Comparison of ENCODE assay signal across 30 mouse cellular contexts in genomic region chr9:20409319-20409718, GRCm38 (mm10).
"Had no signal": no experiment of that assay in that cellular context is flagged by ENCODE, and none has a peak within 500 bp of the region (broad histone marks: within the 10 kb centered on the region; RNA-seq: fewer than 3 reads in every experiment).

No protein-coding gene starts in this region.

- H3K4me3 ChIP-seq: limb, embryonic 10.5 days; limb, embryonic 12.5 days; limb, embryonic 13.5 days; limb, embryonic 15.5 days; liver, embryonic 12.5 days; liver, embryonic 13.5 days; liver, embryonic 15.5 days; lung, embryonic 15.5 days; megakaryocyte, embryonic 14.5 days; midbrain, embryonic 10.5 days; midbrain, embryonic 12.5 days; midbrain, embryonic 13.5 days; midbrain, embryonic 15.5 days; myocyte; neural tube, embryonic 12.5 days had no signal

- H3K9ac ChIP-seq: limb, embryonic 12.5 days; limb, embryonic 13.5 days; limb, embryonic 15.5 days; liver, embryonic 12.5 days; liver, embryonic 13.5 days; liver, embryonic 14.5 days; liver, embryonic 15.5 days; liver, postnatal 0 days; lung, embryonic 14.5 days; lung, embryonic 15.5 days; midbrain, embryonic 12.5 days; midbrain, embryonic 13.5 days; midbrain, embryonic 15.5 days; neural tube, embryonic 12.5 days had no signal

- H3K27me3 ChIP-seq: limb, embryonic 12.5 days; limb, embryonic 13.5 days; limb, embryonic 15.5 days; liver, embryonic 12.5 days; liver, embryonic 13.5 days; liver, embryonic 15.5 days; lung, embryonic 15.5 days; megakaryocyte, embryonic 14.5 days; midbrain, embryonic 12.5 days; midbrain, embryonic 13.5 days; midbrain, embryonic 15.5 days; neural tube, embryonic 12.5 days had no signal

- ATAC-seq: liver, embryonic 12.5 days; liver, postnatal 0 days; lung, postnatal 0 days; midbrain, embryonic 13.5 days; midbrain, embryonic 15.5 days; midbrain, embryonic 16.5 days had no signal

- DNase-seq: left cerebral cortex, postnatal 4 days; liver; liver, embryonic 13.5 days; liver, postnatal 0 days; lung, adult 18-20 months; lung, adult 2 months; lung, embryonic 14.5 days; lung, postnatal 10 days; lung, postnatal 14 days; lung, postnatal 36 days; lung, postnatal 4 days; midbrain, embryonic 14.5 days had no signal

- H3K9me3 ChIP-seq: limb, embryonic 10.5 days; limb, embryonic 12.5 days; limb, embryonic 15.5 days; liver, embryonic 12.5 days; liver, embryonic 13.5 days; liver, embryonic 15.5 days; lung, embryonic 15.5 days; megakaryocyte, embryonic 14.5 days; midbrain, embryonic 12.5 days; midbrain, embryonic 13.5 days; midbrain, embryonic 15.5 days had no signal

- H3K36me3 ChIP-seq: limb, embryonic 10.5 days; limb, embryonic 12.5 days; limb, embryonic 13.5 days; limb, embryonic 15.5 days; liver, embryonic 12.5 days; liver, embryonic 13.5 days; liver, embryonic 15.5 days; lung, embryonic 15.5 days; midbrain, embryonic 10.5 days; midbrain, embryonic 12.5 days; midbrain, embryonic 13.5 days; midbrain, embryonic 15.5 days; neural tube, embryonic 12.5 days had no signal

- H3K27ac ChIP-seq: limb, embryonic 10.5 days; limb, embryonic 12.5 days; limb, embryonic 13.5 days; limb, embryonic 15.5 days; liver, embryonic 12.5 days; liver, embryonic 13.5 days; liver, embryonic 14.5 days; liver, embryonic 15.5 days; lung, embryonic 15.5 days; macrophage; midbrain, embryonic 10.5 days; midbrain, embryonic 12.5 days; midbrain, embryonic 13.5 days; midbrain, embryonic 15.5 days; neural tube, embryonic 12.5 days had no signal

- H3K4me1 ChIP-seq: limb, embryonic 10.5 days; limb, embryonic 12.5 days; limb, embryonic 13.5 days; limb, embryonic 15.5 days; liver, embryonic 12.5 days; liver, embryonic 13.5 days; liver, embryonic 15.5 days; lung, embryonic 15.5 days; megakaryocyte, embryonic 14.5 days; midbrain, embryonic 10.5 days; midbrain, embryonic 12.5 days; midbrain, embryonic 13.5 days; midbrain, embryonic 15.5 days; neural tube, embryonic 12.5 days had no signal
